Mouse (Mus musculus) large intestine, adult 2 months (tissue): ENCODE data around the gene Krtap3-3. TPM values are rescaled to one million over a fixed set of nuclear protein-coding genes. Genes with fewer than 3 reads are reported as not detected.

Experiments used
- polyA plus RNA-seq: library from polyadenylated mRNA; depleted of rRNA; stranded (reverse); fragments of >200 nt; gene quantifications from 2 replicates; pipeline ENCODE4 v1.2.3, GENCODE M21; 2012; rRNA removed

Krtap3-3 gene
- polyA plus RNA-seq, 1 experiment: not detected

Other genes with a start within 250 kb of the Krtap3-3 start
- gene Krt25, start 227.9 kb downstream of the Krtap3-3 start, polyA plus RNA-seq: not detected in 2 replicates
- gene Krt26, start 212.9 kb downstream of the Krtap3-3 start, polyA plus RNA-seq: not detected in 2 replicates
- not detected in 2 replicates for gene Krt27, start 199.8 kb downstream of the Krtap3-3 start, polyA plus RNA-seq
- gene Krt28, start 176.0 kb downstream of the Krtap3-3 start, polyA plus RNA-seq: 0.06 TPM in 1 of 2 replicates, not detected in the other
- gene Krt10, start 161.5 kb downstream of the Krtap3-3 start, polyA plus RNA-seq: 0.84 and 1.1 TPM in 2 replicates
- 3.9 and 4.5 TPM in 2 replicates for gene Krt12, start 128.6 kb downstream of the Krtap3-3 start, polyA plus RNA-seq
- gene Krt20, start 112.7 kb downstream of the Krtap3-3 start, polyA plus RNA-seq: 409 and 926 TPM in 2 replicates
- 1.0 and 2.8 TPM in 2 replicates for gene Krt23, start 57.7 kb downstream of the Krtap3-3 start, polyA plus RNA-seq
- not detected in 2 replicates for gene Krt39, start 29.5 kb downstream of the Krtap3-3 start, polyA plus RNA-seq
- not detected in 2 replicates for gene Krt40, start 7.7 kb downstream of the Krtap3-3 start, polyA plus RNA-seq
- not detected in 2 replicates for gene Krtap3-2, start 6.0 kb upstream of the Krtap3-3 start, polyA plus RNA-seq
- gene Gm11939, start 8.6 kb upstream of the Krtap3-3 start, polyA plus RNA-seq: not detected in 2 replicates
- gene Krtap3-1, start 15.8 kb upstream of the Krtap3-3 start, polyA plus RNA-seq: 0.30 and 0.55 TPM in 2 replicates
- not detected in 2 replicates for gene Krtap1-5, start 30.2 kb upstream of the Krtap3-3 start, polyA plus RNA-seq
- not detected in 2 replicates for gene Krtap1-4, start 32.8 kb upstream of the Krtap3-3 start, polyA plus RNA-seq
- gene Krtap1-3, start 40.5 kb upstream of the Krtap3-3 start, polyA plus RNA-seq: not detected in 2 replicates
- not detected in 2 replicates for gene Krtap9-3, start 47.2 kb upstream of the Krtap3-3 start, polyA plus RNA-seq
- 0.21 TPM in 1 of 2 replicates, not detected in the other for gene Gm11938, start 52.4 kb upstream of the Krtap3-3 start, polyA plus RNA-seq
- gene Gm11937, start 59.3 kb upstream of the Krtap3-3 start, polyA plus RNA-seq: not detected in 2 replicates
- 0.22 TPM in 1 of 2 replicates, not detected in the other for gene Krtap2-4, start 64.0 kb upstream of the Krtap3-3 start, polyA plus RNA-seq
- gene Gm11562, start 69.6 kb upstream of the Krtap3-3 start, polyA plus RNA-seq: 0.26 TPM in 1 of 2 replicates, not detected in the other
- gene Krtap4-1, start 77.4 kb upstream of the Krtap3-3 start, polyA plus RNA-seq: not detected in 2 replicates
- not detected in 2 replicates for gene Krtap4-2, start 84.2 kb upstream of the Krtap3-3 start, polyA plus RNA-seq
- not detected in 2 replicates for gene Krtap4-7, start 93.2 kb upstream of the Krtap3-3 start, polyA plus RNA-seq
- not detected in 2 replicates for gene Gm11555, start 99.4 kb upstream of the Krtap3-3 start, polyA plus RNA-seq
- not detected in 2 replicates for gene Gm11563, start 108.1 kb upstream of the Krtap3-3 start, polyA plus RNA-seq
- gene Krtap4-6, start 115.1 kb upstream of the Krtap3-3 start, polyA plus RNA-seq: not detected in 2 replicates
- gene Gm14190, start 139.9 kb upstream of the Krtap3-3 start, polyA plus RNA-seq: not detected in 2 replicates
- gene Gm14180, start 183.4 kb upstream of the Krtap3-3 start, polyA plus RNA-seq: not detected in 2 replicates
- gene Gm11595, start 222.0 kb upstream of the Krtap3-3 start, polyA plus RNA-seq: not detected in 2 replicates
- gene Krtap4-8, start 229.8 kb upstream of the Krtap3-3 start, polyA plus RNA-seq: not detected in 2 replicates
- gene Krtap4-9, start 234.3 kb upstream of the Krtap3-3 start, polyA plus RNA-seq: not detected in 2 replicates
- not detected in 2 replicates for gene Gm11596, start 242.6 kb upstream of the Krtap3-3 start, polyA plus RNA-seq
- not detected in 2 replicates for gene Gm11569, start 248.1 kb upstream of the Krtap3-3 start, polyA plus RNA-seq